Mouse (Mus musculus) heart, adult 2 months (tissue): ENCODE results near the gene Pld4. TPM values are rescaled to one million over a fixed set of nuclear protein-coding genes. Genes with fewer than 3 reads are reported as not detected.
A peak's percentile ranks its signal among the peaks of the same experiment; 100 is the strongest.

ENCODE experiments used
- DNase-seq, 2 experiments: peaks; one replicate each; pipeline ENCODE4 v3.0.0; 2021
- H3K27ac ChIP-seq: fragments of 200-600 bp; 2 replicates; pipeline ENCODE4 v1.8.1; 2022
- H3K27me3 ChIP-seq: fragments of 200-500 bp; 2 replicates; pipeline ENCODE4 v1.6.1; 2012; ENCODE audit warnings: mild to moderate bottlenecking, low read length, inconsistent platforms, mixed read lengths; ENCODE audit not compliant: control insufficient read depth, insufficient read depth
- H3K36me3 ChIP-seq: fragments of 200-500 bp; 2 replicates; pipeline ENCODE4 v1.6.1; 2012; ENCODE audit warnings: low read length, inconsistent platforms; ENCODE audit not compliant: control insufficient read depth, insufficient read depth
- H3K4me1 ChIP-seq: fragments of 200-500 bp; 2 replicates; pipeline ENCODE4 v1.6.1; 2011; ENCODE audit warnings: low read length; ENCODE audit not compliant: control insufficient read depth, insufficient read depth
- H3K4me3 ChIP-seq: fragments of 200-600 bp; 2 replicates; pipeline ENCODE4 v1.8.1; 2022
- H3K79me2 ChIP-seq: fragments of 200-500 bp; replicated peaks from 2 replicates; pipeline ENCODE4 v1.6.1; 2012; ENCODE audit warnings: mild to moderate bottlenecking, inconsistent platforms, low read length, moderate library complexity, mixed read lengths; ENCODE audit not compliant: control insufficient read depth, insufficient read depth
- H3K9ac ChIP-seq: fragments of 200-500 bp; 2 replicates; pipeline ENCODE4 v1.6.1; 2012; ENCODE audit warnings: low read depth, mild to moderate bottlenecking, control low read depth, inconsistent platforms, low read length, mixed read lengths
- CTCF ChIP-seq: fragments of 200-600 bp; IDR thresholded peaks from 2 replicates; pipeline ENCODE4 v1.8.1; 2022; ENCODE audit warnings: antibody characterized with exemption, mild to moderate bottlenecking, moderate library complexity
- EP300 ChIP-seq: fragments of 200-500 bp; IDR thresholded peaks from 2 replicates; pipeline ENCODE4 v1.6.1; 2011; ENCODE audit warnings: low read depth, low read length, control low read depth; ENCODE audit not compliant: insufficient read depth
- POLR2A ChIP-seq: fragments of 200-500 bp; IDR thresholded peaks from 2 replicates; pipeline ENCODE4 v1.6.1; 2011; ENCODE audit warnings: mild to moderate bottlenecking, low read depth, low read length, control low read depth; ENCODE audit not compliant: insufficient read depth
- WGBS: fragments of 180-500 bp; shearing (Covaris S2); methylation state at CpG from one replicate; pipeline ENCODE4 v1.1.7; 2018; 5-methylcytosine and 5-hydroxymethylcytosine counted together
- intact Hi-C: fragments of 180-260 bp; cut with DNase I; formaldehyde crosslinking; loops from one replicate; pipeline ENCODE4 v1.15.1; 2025
- polyA plus RNA-seq: library from polyadenylated mRNA; depleted of rRNA; stranded (reverse); fragments of >200 nt; gene quantifications from 2 replicates; pipeline ENCODE4 v1.2.3, GENCODE M21; 2012
- total RNA-seq, 2 experiments: library from RNA; stranded (reverse); gene quantifications; 2 replicates each; pipeline ENCODE4 v1.2.3; 2021

Gene Pld4
- total and polyA plus RNA-seq, 3 experiments: 6.6 to 23.5 (median 6.8) TPM

DNA sequence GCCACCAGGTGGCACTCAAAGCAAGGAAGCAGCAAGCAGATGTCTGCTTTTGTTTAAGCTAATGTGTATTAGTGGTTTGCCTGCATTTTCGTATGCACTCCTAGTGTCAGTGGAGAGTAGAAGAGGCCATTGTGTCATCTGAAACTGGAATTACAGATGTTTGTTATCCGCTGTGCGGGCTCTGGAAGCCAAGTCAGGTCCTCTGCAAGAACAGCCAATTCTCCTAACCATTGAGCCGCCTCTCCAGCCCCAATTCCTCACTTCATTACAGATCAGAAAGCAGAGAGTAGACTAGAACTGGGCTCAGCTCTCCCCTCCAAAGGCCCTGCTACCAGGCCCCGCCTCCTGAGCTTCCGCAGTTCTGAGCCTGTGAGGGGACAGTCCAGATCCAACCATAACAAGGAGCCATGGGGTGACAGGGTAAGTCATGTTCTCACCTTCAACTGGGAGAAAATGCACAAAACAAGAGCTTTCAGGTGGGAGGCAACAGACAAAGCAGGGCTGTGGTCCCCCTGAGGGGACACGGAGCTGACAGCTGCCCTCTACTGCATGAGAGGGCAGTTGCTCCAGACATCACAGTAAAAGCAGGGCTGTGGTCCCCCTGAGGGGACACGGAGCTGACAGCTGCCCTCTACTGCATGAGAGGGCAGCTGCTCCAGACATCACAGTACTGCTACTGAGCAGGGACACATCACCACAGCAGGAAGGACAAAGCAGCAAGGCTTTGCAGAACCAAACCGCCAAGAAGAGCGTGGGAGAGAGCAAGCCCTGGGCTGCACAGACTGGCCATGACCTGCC is 13.4 kb upstream of the Pld4 start:
- Histone ChIP-seq H3K27me3 (no peaks in the 10 kb centered on the region; the same call in 1 of the 2 replicates), H3K27ac (peak overlapping the region; percentile 26), H3K79me2 (no peaks in the 10 kb centered on the region), H3K36me3 (no peaks in the 10 kb centered on the region), H3K9ac (no peak overlapping the region), H3K4me1 (peaks cover 7% of the 10 kb centered on the region), H3K4me3 (no peak overlapping the region)
- TF ChIP-seq CTCF: peak; percentile 83
- TF ChIP-seq POLR2A: no peak
- DNase-seq: peak; percentile 45 to 48
- intact Hi-C loops: loop anchor here (1.0 kb wide), 1 partner anchor 96 kb away; no protein-coding TSS in a partner anchor
- WGBS: 24% methylated on average over 10 of the region's 10 CpGs

DNA sequence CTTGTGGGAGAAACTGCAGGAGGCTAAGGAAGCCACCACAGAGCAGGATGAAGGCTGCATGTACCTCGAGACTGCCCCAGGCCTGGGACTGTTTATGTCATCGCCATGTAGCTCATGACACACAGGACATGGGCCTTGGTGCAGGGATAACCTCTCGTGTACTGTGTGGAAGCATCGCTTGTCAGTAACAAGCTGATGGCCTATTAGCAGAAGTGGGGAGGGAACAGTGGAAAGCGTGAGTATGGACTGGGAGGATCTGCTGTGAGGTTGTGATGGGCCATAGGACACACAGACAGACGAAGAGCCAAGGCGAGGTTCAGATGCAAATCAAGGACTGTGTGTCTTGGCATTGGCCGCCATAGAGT is 12.9 kb upstream of the Pld4 start:
- Histone ChIP-seq H3K27ac (no peak overlapping the region), H3K36me3 (no peaks in the 10 kb centered on the region), H3K79me2 (no peaks in the 10 kb centered on the region), H3K9ac (no peak overlapping the region), H3K27me3 (no peaks in the 10 kb centered on the region; the same call in 1 of the 2 replicates), H3K4me1 (peaks cover 3% of the 10 kb centered on the region), H3K4me3 (no peak overlapping the region)
- no peak for DNase-seq
- intact Hi-C loops: no loop called here
- WGBS: 75% methylated on average over 8 of the region's 8 CpGs
- TF ChIP-seq EP300 (no peak), CTCF (no peak), POLR2A (no peak)

DNA sequence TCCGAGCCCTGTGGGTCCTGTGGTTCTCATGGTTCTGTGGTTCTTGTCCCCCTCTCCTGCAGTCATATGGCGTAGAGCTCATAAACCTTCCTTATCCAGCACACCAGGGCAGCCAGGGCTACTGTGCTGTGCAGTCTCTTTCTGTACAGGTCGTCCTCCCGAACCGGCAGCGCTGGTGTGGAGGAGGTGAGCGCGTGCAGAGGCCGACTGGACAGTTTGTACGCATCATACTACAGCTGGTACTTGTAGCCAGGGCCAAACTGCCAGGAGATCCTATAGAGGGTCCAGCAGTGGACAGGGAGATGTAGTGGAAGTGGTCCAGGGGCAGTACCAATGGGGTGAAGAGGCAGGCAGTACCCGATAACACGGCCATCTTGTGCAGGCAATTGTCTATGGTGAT is 9.5 kb upstream of the Pld4 start:
- no peaks in the 10 kb centered on the region for H3K4me1 ChIP-seq
- no peak for DNase-seq
- no peaks in the 10 kb centered on the region for H3K36me3 ChIP-seq
- intact Hi-C loops: no loop called here
- H3K79me2 ChIP-seq: no peaks in the 10 kb centered on the region
- H3K4me3 ChIP-seq: no peak overlapping the region
- WGBS: 80% methylated on average over 12 of the region's 12 CpGs
- no peak overlapping the region for H3K27ac ChIP-seq
- peaks cover 1% of the 10 kb centered on the region; the same call in 1 of the 2 replicates for H3K27me3 ChIP-seq
- no peak for TF ChIP-seq POLR2A
- no peak for TF ChIP-seq CTCF
- no peak for TF ChIP-seq EP300
- H3K9ac ChIP-seq: no peak overlapping the region

DNA sequence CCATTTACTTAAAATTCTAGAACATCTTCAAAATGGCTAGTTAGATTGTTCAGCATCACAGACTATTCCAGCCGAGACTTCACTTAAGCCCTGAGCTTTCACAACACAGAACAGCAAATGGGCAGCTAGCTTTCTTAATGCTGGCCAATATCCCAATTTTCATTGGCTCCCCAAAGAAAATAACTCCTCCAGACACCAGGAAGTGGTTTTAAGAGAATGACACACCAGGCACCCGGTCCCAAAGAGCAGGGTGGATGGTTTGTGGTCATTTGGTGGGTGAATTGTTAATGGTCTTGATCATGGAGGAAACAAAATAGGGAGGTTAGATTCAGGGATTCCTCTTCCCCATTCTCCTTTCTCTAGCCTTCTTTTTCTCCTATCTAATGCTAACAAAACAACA is 8.1 kb upstream of the Pld4 start:
- H3K4me1 ChIP-seq: no peaks in the 10 kb centered on the region
- intact Hi-C loops: no loop called here
- no peaks in the 10 kb centered on the region for H3K36me3 ChIP-seq
- 38% methylated on average over 2 of the region's 2 CpGs for WGBS
- DNase-seq: no peak
- H3K9ac ChIP-seq: no peak overlapping the region
- H3K79me2 ChIP-seq: no peaks in the 10 kb centered on the region
- no peak for TF ChIP-seq CTCF
- no peak for TF ChIP-seq POLR2A
- no peak for TF ChIP-seq EP300
- H3K4me3 ChIP-seq: no peak overlapping the region
- peaks cover 1% of the 10 kb centered on the region; the same call in 1 of the 2 replicates for H3K27me3 ChIP-seq
- no peak overlapping the region for H3K27ac ChIP-seq

DNA sequence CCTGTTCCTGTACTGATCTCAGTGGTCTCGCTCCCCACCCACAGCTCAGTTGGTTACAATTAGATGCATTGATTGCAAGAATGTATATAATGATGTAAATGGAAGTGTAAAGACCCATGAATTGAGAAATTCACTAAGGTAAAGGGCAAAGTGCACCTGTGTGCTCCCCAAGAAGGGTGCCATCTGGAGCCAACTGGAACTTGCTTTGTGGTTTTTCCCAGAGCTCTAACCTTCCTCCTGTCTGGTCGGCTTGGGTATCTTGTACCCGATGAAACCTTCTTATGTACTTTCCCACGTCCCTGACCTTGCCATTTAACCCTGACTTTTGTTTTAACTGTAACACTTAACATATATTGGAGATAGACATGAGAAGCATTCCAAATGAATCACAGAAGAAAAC is 4.6 kb upstream of the Pld4 start:
- Histone ChIP-seq H3K4me3 (no peak overlapping the region), H3K27ac (no peak overlapping the region), H3K27me3 (peaks cover 1% of the 10 kb centered on the region; the same call in 1 of the 2 replicates), H3K9ac (no peak overlapping the region), H3K4me1 (no peaks in the 10 kb centered on the region), H3K36me3 (no peaks in the 10 kb centered on the region), H3K79me2 (no peaks in the 10 kb centered on the region)
- 77% methylated on average over 4 of the region's 4 CpGs for WGBS
- no peak for TF ChIP-seq EP300
- DNase-seq: no peak
- intact Hi-C loops: no loop called here

DNA sequence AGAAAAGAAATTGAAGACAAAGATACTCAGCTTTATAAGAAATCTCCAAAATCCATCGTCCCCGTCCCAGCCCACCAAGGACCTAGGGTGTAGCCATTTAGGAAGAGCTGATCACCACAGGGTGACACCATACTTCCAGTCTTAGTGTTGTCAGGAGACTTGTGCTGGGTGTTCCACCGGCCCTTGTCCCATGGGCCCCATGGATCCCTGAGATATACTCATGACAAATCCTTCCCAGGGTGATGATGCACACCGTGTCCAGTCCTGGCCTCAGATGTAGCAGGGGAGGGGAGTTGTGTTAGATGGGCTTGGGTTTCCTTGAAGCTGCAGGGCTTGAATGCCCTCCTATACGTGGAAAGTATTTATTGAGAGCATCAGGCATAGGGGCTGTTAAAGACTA is 2.6 kb upstream of the Pld4 start:
- TF ChIP-seq CTCF (no peak), EP300 (no peak), POLR2A (no peak)
- H3K36me3 ChIP-seq: no peaks in the 10 kb centered on the region
- 0 out of 2 replicates have a peak, but pooled peaks cover 1% of the 10 kb centered on the region for H3K27me3 ChIP-seq
- H3K9ac ChIP-seq: no peak overlapping the region
- no peak overlapping the region for H3K27ac ChIP-seq
- intact Hi-C loops: no loop called here
- H3K4me3 ChIP-seq: no peak overlapping the region
- H3K4me1 ChIP-seq: no peaks in the 10 kb centered on the region
- H3K79me2 ChIP-seq: no peaks in the 10 kb centered on the region
- DNase-seq: no peak
- whole genome bisulfite sequencing: 78% methylated on average over 5 of the region's 5 CpGs
